Mouse (Mus musculus): ENCODE measurements around the gene Impdh1.
"Not testable (repeated sequence)": the region's sequence is repeated elsewhere in the genome, so short reads cannot be mapped to it uniquely, and the experiment has no call there.

Impdh1 gene

GRCm38 (mm10) chr6:29215881-29216501 is at the start of gene Impdh1:
Gene Impdh1, minus strand, starts transcription at chr6:29216364.
- in situ Hi-C loops (cut with MseI, MboI), result no loop called here

GRCm38 (mm10) chr6:29264456-29264781 is 48.3 kb upstream of the Impdh1 start:
- in situ Hi-C loops (cut with MseI, MboI), result no loop called here

- in situ Hi-C loops (cut with MseI, MboI), result no loop called here
These were observed 47.7 kb upstream of the Impdh1 start for GRCm38 (mm10) chr6:29263650-29264455.

- in situ Hi-C loops (cut with MseI, MboI), result no loop called here
These were observed 45.7 kb upstream of the Impdh1 start for GRCm38 (mm10) chr6:29261831-29262230.

DNA sequence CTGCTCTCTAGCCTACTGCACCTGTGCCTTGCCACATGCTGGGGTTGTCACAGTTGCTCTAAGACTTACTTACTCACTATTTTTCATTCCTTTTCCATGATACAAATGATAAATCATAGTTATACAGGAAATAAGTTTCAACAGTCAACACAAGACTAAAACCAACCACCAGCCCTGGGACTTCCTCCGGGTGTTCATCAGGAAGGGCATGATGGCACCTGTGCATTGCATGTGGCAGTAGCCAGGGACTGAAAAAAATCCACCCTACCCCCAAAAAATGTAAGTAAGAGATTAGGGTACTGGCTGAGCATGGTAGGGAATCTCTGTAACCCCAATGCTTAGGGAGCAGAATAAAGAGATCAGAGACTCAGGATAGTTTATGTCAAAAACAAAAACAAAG is 43.3 kb upstream of the Impdh1 start:
- in situ Hi-C loops (cut with MseI, MboI), result no loop called here

DNA sequence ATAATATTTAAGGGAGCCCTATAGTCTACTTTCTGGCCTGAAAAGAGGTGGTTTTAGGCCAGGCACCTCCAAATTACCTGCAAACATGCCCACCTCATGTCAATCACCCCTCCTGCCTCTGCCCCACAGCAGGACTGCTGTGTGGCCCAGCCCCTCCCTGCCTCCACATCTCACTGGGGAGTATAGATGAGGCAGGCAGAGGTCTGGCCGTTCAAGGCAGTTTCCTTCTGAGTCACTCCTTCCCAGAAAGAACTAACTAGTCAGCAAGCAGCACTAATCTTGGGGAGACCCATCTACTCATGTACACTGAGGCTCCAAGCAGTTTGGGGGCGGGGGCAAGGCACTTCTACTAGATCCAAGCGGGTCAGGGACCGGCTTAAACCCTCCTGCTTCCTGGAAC is 30.9 kb upstream of the Impdh1 start:
- in situ Hi-C loops (cut with MseI, MboI), result loop anchor here in 1 of 2 experiments (5.0 kb wide), 1 partner anchor 40 kb away; no protein-coding TSS in a partner anchor

- in situ Hi-C loops (cut with MseI, MboI), result loop anchor here in 1 of 2 experiments (5.0 kb wide), 1 partner anchor 39 kb away; no protein-coding TSS in a partner anchor
These were observed 30.4 kb upstream of the Impdh1 start for GRCm38 (mm10) chr6:29246585-29246984.

GRCm38 (mm10) chr6:29246183-29246582 is 30.0 kb upstream of the Impdh1 start:
- in situ Hi-C loops (cut with MseI, MboI), result loop anchor here in 1 of 2 experiments (5.0 kb wide), 1 partner anchor 39 kb away; no protein-coding TSS in a partner anchor

DNA sequence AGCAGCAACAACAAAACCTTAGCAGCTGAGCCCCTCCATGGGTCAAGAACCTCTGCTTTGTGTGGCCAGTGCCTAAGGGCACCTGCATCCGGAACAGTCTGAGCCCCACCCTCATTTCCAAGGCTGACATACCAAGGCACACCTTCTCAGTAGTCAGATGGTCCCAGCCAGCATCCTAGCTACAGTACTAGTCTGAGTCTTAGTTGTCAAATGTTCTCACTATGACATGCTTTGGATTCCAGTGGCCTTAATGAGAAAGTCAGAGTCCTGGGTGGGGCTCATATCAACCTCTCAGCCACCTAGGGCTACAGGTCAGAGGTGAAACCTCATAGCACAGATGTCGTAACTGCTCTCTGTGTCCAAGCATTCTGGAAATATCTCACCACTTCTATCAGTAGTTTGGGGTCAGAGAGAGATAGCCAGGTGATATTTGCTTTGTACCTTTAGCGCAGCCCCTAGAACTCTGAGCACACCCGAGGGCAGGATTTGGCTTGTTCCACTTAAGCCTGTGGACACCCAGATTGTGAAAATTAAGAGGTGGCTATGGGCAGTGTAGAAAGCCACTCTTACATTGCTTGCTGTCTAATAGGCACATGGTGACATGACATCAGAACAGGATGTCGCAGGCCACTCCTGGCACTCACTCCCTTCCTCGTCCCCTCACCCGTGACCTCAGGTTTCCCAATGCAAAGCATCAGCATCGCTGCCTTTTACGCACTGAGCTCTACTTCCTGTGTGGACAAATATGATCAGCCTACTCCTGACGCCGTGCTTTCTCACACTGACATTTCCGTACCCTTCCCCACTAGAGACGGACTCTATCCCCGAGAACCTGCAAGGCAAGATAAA is 29.3 kb upstream of the Impdh1 start:
- in situ Hi-C loops (cut with MseI, MboI), result loop anchor here in 1 of 2 experiments (5.0 kb wide), 1 partner anchor 38 kb away; no protein-coding TSS in a partner anchor

- in situ Hi-C loops (cut with MseI, MboI), result loop anchor here in 1 of 2 experiments (5.0 kb wide), 1 partner anchor 35 kb away; the partner anchor contains the start of gene Fam71f2
These were observed 26.1 kb upstream of the Impdh1 start for GRCm38 (mm10) chr6:29242265-29242664.

GRCm38 (mm10) chr6:29241697-29242096 is 25.5 kb upstream of the Impdh1 start:
- in situ Hi-C loops (cut with MseI, MboI), result loop anchor here in 1 of 2 experiments (5.0 kb wide), 1 partner anchor 36 kb away; the partner anchor contains the start of gene Fam71f2

GRCm38 (mm10) chr6:29240806-29241205 is 24.6 kb upstream of the Impdh1 start:
- in situ Hi-C loops (cut with MseI, MboI), result loop anchor here in 1 of 2 experiments (5.0 kb wide), 1 partner anchor 36 kb away; the partner anchor contains the start of gene Fam71f2

DNA sequence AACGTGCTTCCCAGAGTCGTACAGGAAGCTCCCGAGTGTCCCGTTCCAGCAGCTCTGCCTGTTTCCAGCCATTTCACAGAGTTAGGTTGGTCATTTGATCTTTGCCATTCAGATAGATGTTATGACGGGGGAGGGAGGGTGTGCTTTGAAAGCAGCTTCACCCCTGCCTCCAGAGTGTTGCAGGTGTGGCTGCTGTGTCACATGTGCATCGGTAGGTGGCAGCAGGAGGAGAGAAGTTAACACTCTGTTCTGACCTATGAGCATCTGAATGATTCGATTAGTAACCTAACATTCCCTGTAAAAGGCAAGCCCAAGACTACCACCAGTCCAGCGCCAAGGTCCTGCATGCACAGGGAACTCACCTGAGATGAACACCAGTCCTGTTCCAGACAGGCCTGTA is 18.1 kb upstream of the Impdh1 start:
- in situ Hi-C loops (cut with MseI, MboI), result no loop called here

- in situ Hi-C loops (cut with MseI, MboI), result no loop called here
These were observed 17.5 kb upstream of the Impdh1 start for GRCm38 (mm10) chr6:29233710-29234109.

GRCm38 (mm10) chr6:29232321-29232720 is 16.2 kb upstream of the Impdh1 start:
- in situ Hi-C loops (cut with MseI, MboI), result no loop called here

- in situ Hi-C loops (cut with MseI, MboI), result no loop called here
These were observed 15.6 kb upstream of the Impdh1 start for GRCm38 (mm10) chr6:29231799-29232198.

DNA sequence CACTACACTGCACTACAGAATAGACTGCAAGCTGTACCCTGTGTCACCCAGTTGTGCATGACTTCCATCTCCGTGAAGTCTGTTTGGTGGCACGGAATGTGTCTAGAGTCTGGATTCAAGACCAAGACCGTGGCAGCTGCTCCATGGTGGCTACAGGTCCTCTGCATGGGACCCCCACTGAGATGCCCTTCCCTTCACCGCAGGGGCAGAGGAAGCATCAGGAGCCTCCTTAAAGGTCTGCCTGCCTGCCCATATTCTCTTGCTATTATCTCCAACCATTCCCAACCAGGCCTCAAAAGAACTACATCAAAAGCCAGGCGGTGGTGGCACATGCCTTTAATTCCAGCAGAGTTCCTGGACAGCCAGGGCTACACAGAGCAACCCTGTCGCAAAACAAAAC is 14.2 kb upstream of the Impdh1 start:
- in situ Hi-C loops (cut with MseI, MboI), result no loop called here

GRCm38 (mm10) chr6:29229265-29229913 is 13.2 kb upstream of the Impdh1 start:
- in situ Hi-C loops (cut with MseI, MboI), result no loop called here

DNA sequence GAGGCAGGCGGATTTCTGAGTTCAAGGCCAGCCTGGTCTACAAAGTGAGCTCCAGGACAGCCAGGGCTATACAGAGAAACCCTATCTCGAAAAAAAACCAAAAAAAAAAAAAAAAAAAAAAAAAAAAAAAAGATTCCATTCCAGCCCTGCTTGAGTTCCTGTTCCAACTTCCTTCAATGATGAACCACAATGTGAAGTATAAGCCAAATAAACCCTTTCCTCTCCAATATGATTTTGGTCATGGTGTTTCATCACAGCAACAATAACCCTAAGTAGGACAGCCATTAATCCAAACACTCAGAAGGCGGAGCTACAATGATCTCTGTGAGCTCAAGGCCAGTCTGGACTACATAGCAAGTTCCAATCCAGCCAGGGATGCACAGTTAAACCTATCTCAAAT is 1.6 kb upstream of the Impdh1 start:
- in situ Hi-C loops (cut with MseI, MboI), result not testable (repeated sequence)

DNA sequence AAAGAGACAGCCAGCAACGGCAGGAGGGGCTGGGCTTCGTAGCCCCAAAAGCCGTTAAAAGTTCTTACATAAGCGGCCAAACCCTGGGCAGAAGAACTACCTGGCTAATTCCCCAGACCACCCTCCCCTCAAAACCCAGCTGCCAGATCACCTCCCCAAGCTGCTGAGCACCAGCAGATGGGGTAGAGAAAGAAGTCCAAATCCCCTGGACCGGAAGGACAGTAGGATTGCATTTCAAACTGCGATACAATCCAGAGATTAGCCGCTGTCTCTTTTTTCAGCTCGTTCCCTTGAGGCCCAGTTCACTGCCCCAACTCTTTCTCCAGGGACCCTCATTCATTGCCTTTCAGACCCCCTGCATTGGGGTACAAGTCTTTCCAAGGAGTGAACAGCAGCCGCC is 983 bp downstream of the Impdh1 start:
- in situ Hi-C loops (cut with MseI, MboI), result no loop called here

- in situ Hi-C loops (cut with MseI, MboI), result no loop called here
These were observed 1.4 kb downstream of the Impdh1 start for GRCm38 (mm10) chr6:29214776-29215175.
